Mouse (Mus musculus) hindbrain, embryonic 13.5 days (tissue): ENCODE data around the gene Kcnip4. TPM values are rescaled to one million over a fixed set of nuclear protein-coding genes. Genes with fewer than 3 reads are reported as not detected.
A peak's percentile ranks its signal among the peaks of the same experiment; 100 is the strongest.

Experiments used
- ATAC-seq: fragments of 200-750 bp; cut with Nextera tagmentation; 2 replicates; pipeline ENCODE4 v1.8.0; 2017; ENCODE audit warnings: moderate TSS enrichment; ENCODE audit not compliant: low FRiP score
- H3K27ac ChIP-seq: fragments of 300-500 bp; sonication (generic); 2 replicates; pipeline ENCODE4 v1.5.1; 2015; ENCODE audit warnings: inconsistent platforms, mild to moderate bottlenecking, moderate library complexity
- H3K27me3 ChIP-seq: fragments of 300-500 bp; sonication (generic); 2 replicates; pipeline ENCODE4 v1.6.1; 2015; ENCODE audit warnings: mild to moderate bottlenecking, inconsistent platforms
- H3K36me3 ChIP-seq: fragments of 300-500 bp; sonication (generic); 2 replicates; pipeline ENCODE4 v1.6.1; 2015; ENCODE audit warnings: mild to moderate bottlenecking, inconsistent platforms
- H3K4me1 ChIP-seq: fragments of 300-500 bp; sonication (generic); replicated peaks from 2 replicates; pipeline ENCODE4 v1.6.1; 2015; ENCODE audit warnings: inconsistent platforms
- H3K4me2 ChIP-seq: fragments of 300-500 bp; sonication (generic); 2 replicates; pipeline ENCODE4 v1.6.1; 2015; ENCODE audit warnings: inconsistent platforms, mild to moderate bottlenecking, moderate library complexity
- H3K4me3 ChIP-seq: fragments of 300-500 bp; sonication (generic); 2 replicates; pipeline ENCODE4 v1.5.1; 2015; ENCODE audit warnings: mild to moderate bottlenecking, inconsistent platforms
- H3K9ac ChIP-seq: fragments of 300-500 bp; sonication (generic); 2 replicates; pipeline ENCODE4 v1.6.1; 2015; ENCODE audit warnings: mild to moderate bottlenecking, inconsistent platforms
- H3K9me3 ChIP-seq: fragments of 300-500 bp; sonication (generic); 2 replicates; pipeline ENCODE4 v1.6.1; 2016; ENCODE audit warnings: inconsistent platforms
- WGBS: fragments of 180-500 bp; shearing (Covaris S2); methylation state at CpG from one replicate; pipeline ENCODE4 v1.1.7; 2015; 5-methylcytosine and 5-hydroxymethylcytosine counted together
- polyA plus RNA-seq: library from polyadenylated mRNA; unstranded; fragments of >200 nt; fragmentation: Nextera tagmentation; extraction: Ambion mirVana; gene quantifications from 2 replicates; pipeline ENCODE4 v1.2.1, GENCODE M21; 2015

Kcnip4 gene
- polyA plus RNA-seq, 1 experiment from 2014 or later = 11.1 TPM

DNA sequence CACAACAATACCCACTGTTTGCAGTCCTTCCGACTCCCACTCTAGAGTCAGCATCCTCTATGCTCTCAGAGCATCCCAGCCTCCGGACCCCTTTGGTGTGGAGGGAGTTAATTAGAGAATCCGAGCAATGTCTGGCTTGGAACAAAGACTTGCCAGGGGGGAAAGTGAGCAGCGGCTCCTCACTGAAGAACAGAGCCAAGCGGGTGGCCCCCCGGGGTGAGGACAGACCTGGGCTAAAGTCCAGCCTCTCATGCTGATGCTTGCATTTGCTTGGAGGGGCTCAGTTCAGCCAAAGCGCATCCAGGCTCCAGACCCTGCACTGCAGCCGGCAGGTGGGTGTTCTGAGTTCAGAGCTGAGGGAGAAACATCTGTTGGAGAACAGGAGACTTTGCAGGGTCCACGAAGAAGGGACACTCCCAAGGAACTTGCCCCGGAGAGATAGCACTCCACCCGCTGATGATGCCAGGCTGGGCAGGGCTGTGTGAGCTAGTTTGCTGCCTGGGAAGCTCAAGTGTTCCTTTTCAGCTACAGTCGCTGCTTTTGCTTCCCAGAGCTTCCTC, 925.1 kb downstream of the Kcnip4 start:
- Histone ChIP-seq H3K27me3 (0 out of 2 replicates have a peak, but pooled peaks cover 7% of the 10 kb centered on the region), H3K4me2 (peak overlapping the region; percentile 63), H3K27ac (peak overlapping the region; percentile 35; the same call in 1 of the 2 replicates), H3K36me3 (no peaks in the 10 kb centered on the region), H3K9me3 (no peaks in the 10 kb centered on the region), H3K4me3 (peak overlapping the region; percentile 44), H3K9ac (peak overlapping the region; percentile 72), H3K4me1 (peaks cover 15% of the 10 kb centered on the region)
- ATAC-seq = peak; percentile 80
- WGBS = under 1% methylated on average over 12 of the region's 12 CpGs

DNA sequence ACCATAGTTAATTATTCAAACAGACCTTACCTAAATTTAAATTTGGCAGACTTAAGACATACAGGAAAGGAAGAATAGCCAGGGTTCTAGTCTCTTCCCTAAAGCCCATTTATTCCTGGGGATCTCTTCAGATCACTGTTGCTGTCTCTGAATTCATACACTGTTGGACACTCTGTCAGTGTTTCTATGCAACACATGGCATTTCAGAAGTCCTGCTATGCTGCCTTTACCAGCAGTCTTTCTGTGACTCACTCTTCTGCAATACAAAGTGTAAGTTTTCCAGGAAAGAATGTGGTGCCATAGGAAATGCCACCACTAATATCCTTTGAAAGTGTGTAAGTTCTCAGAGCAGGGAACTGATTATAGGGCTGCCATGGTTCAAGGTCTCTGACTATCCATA, 936.7 kb downstream of the Kcnip4 start:
- ATAC-seq = no peak
- Histone ChIP-seq H3K4me1 (no peaks in the 10 kb centered on the region), H3K9me3 (no peaks in the 10 kb centered on the region), H3K4me3 (no peak overlapping the region), H3K27ac (no peak overlapping the region), H3K9ac (no peak overlapping the region), H3K36me3 (no peaks in the 10 kb centered on the region), H3K4me2 (no peak overlapping the region), H3K27me3 (no peaks in the 10 kb centered on the region)

DNA sequence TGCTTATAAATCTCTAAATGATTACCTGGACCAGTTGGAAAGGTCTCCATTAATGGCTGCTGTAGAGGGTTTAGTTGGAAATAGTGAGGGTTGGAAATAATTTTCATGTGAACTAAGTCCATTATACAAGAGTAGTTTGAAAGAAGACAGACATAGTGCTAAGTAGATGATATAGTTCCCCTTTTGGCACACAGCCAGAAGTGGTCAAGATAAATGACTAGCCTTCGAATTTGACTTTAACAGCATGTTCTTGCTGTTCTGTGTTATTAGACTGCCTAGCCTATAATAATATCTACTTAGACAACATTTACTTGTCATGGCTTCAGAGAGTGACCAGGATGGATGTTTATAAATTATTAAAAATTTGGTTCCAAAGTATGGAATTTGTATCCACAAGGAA, 941.3 kb downstream of the Kcnip4 start:
- Histone ChIP-seq H3K27me3 (no peaks in the 10 kb centered on the region), H3K36me3 (no peaks in the 10 kb centered on the region), H3K9me3 (no peaks in the 10 kb centered on the region), H3K4me1 (no peaks in the 10 kb centered on the region), H3K4me2 (no peak overlapping the region), H3K9ac (no peak overlapping the region), H3K4me3 (no peak overlapping the region), H3K27ac (no peak overlapping the region)
- WGBS = 72% methylated on average over 1 of the region's 1 CpGs
- ATAC-seq = no peak

- ATAC-seq = no peak
- no peaks in the 10 kb centered on the region for H3K27me3 ChIP-seq
- no peak overlapping the region for H3K4me2 ChIP-seq
- no peak overlapping the region for H3K4me3 ChIP-seq
- H3K36me3 ChIP-seq = no peaks in the 10 kb centered on the region
- H3K27ac ChIP-seq = no peak overlapping the region
- 88% methylated on average over 3 of the region's 3 CpGs for WGBS
- no peak overlapping the region for H3K9ac ChIP-seq
- no peaks in the 10 kb centered on the region for H3K4me1 ChIP-seq
- H3K9me3 ChIP-seq = no peaks in the 10 kb centered on the region
These were observed 960.6 kb downstream of the Kcnip4 start for GRCm38 (mm10) chr5:48563996-48564587.

- H3K4me2 ChIP-seq = no peak overlapping the region
- no peaks in the 10 kb centered on the region for H3K4me1 ChIP-seq
- no peaks in the 10 kb centered on the region for H3K27me3 ChIP-seq
- no peak for ATAC-seq
- WGBS = 90% methylated on average over 4 of the region's 4 CpGs
- H3K4me3 ChIP-seq = no peak overlapping the region
- H3K36me3 ChIP-seq = no peaks in the 10 kb centered on the region
- H3K9ac ChIP-seq = no peak overlapping the region
- no peak overlapping the region for H3K27ac ChIP-seq
- no peaks in the 10 kb centered on the region for H3K9me3 ChIP-seq
These were observed 973.0 kb downstream of the Kcnip4 start for GRCm38 (mm10) chr5:48551753-48552152.

DNA sequence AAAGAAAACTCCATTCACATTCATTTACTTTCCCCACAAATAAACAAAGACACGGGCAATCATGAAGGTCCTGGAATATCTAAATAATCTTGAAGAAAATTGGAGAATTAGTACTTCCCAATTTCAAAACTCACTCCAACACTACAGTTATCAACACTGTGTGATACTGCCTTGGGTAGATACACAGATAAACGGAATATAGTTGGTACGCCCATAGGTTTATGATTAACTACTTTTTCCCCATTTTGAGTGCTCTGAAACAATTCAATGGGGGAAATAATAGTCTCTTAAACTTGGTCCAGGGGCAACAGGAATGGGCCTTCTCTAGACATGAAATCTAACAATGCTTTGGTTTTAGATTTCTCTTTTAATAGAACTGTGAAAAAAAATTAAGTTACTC, 978.9 kb downstream of the Kcnip4 start:
- 90% methylated on average over 3 of the region's 3 CpGs for WGBS
- Histone ChIP-seq H3K4me1 (no peaks in the 10 kb centered on the region), H3K4me3 (no peak overlapping the region), H3K36me3 (no peaks in the 10 kb centered on the region), H3K27ac (no peak overlapping the region), H3K9ac (no peak overlapping the region), H3K27me3 (no peaks in the 10 kb centered on the region), H3K9me3 (no peaks in the 10 kb centered on the region), H3K4me2 (no peak overlapping the region)
- no peak for ATAC-seq

GRCm38 (mm10) chr5:48544784-48545734, 979.6 kb downstream of the Kcnip4 start:
- Histone ChIP-seq H3K4me2 (no peak overlapping the region), H3K27ac (no peak overlapping the region), H3K36me3 (no peaks in the 10 kb centered on the region), H3K4me1 (no peaks in the 10 kb centered on the region), H3K4me3 (no peak overlapping the region), H3K9me3 (no peaks in the 10 kb centered on the region), H3K27me3 (no peaks in the 10 kb centered on the region), H3K9ac (no peak overlapping the region)
- ATAC-seq = peak; percentile 52; the same call in 1 of the 2 replicates
- WGBS = 23% methylated on average over 5 of the region's 5 CpGs

GRCm38 (mm10) chr5:48518035-48518434, 1006.7 kb downstream of the Kcnip4 start:
- ATAC-seq = no peak
- Histone ChIP-seq H3K36me3 (no peaks in the 10 kb centered on the region), H3K4me1 (no peaks in the 10 kb centered on the region), H3K4me2 (no peak overlapping the region), H3K27ac (no peak overlapping the region), H3K27me3 (no peaks in the 10 kb centered on the region), H3K9me3 (no peaks in the 10 kb centered on the region), H3K9ac (no peak overlapping the region), H3K4me3 (no peak overlapping the region)
- WGBS = 69% methylated on average over 4 of the region's 4 CpGs

DNA sequence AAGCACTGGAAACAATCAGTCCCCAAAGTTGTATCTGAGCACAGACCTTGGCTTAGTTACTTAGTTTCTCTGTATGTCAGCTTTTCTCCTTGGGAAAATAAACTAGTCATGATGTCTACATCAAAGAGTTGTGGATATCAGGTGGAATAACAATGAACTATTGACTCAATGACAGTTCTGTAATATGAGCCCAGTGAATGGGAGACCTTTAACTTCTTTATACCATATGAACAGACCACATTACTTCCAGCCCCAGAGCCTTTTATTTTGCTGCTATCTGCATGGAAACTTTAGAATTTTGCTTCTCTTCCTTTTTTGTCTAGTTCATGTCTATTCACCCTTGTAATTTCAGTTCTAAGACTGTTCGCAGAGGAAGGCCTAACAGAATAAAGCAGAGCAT, 1011.4 kb downstream of the Kcnip4 start:
- H3K36me3 ChIP-seq = no peaks in the 10 kb centered on the region
- no peak overlapping the region for H3K27ac ChIP-seq
- H3K9me3 ChIP-seq = no peaks in the 10 kb centered on the region
- no peak overlapping the region for H3K4me2 ChIP-seq
- H3K4me1 ChIP-seq = 0 out of 2 replicates have a peak, but pooled peaks cover 4% of the 10 kb centered on the region
- WGBS = 42% methylated on average over 1 of the region's 1 CpGs
- no peak overlapping the region for H3K4me3 ChIP-seq
- no peak overlapping the region for H3K9ac ChIP-seq
- H3K27me3 ChIP-seq = no peaks in the 10 kb centered on the region
- ATAC-seq = no peak

- Histone ChIP-seq H3K4me1 (0 out of 2 replicates have a peak, but pooled peaks cover 4% of the 10 kb centered on the region), H3K9ac (no peak overlapping the region), H3K36me3 (no peaks in the 10 kb centered on the region), H3K27ac (no peak overlapping the region), H3K4me2 (no peak overlapping the region), H3K27me3 (no peaks in the 10 kb centered on the region), H3K4me3 (no peak overlapping the region), H3K9me3 (no peaks in the 10 kb centered on the region)
- ATAC-seq = no peak
- WGBS = 91% methylated on average over 1 of the region's 1 CpGs
These were observed 1013.4 kb downstream of the Kcnip4 start for GRCm38 (mm10) chr5:48511357-48511756.

DNA sequence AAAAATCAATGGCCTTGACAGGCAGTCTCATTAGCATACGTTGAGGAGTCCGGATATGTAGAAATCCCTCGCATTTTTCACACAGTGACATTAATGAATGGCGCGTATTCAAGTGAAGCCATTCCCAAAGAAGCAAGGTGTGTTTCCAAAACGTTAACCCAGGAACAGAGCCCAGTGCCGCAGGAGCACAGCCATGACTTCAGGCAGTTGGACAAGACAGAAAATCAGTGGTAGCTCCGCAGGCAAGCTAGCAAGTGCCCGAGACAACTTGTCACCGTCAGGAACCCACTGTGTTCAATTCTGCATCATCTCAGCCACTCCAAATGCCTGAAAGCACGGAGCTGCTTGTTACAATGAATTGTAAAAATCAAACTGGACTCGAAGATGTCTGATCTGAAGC, 1014.5 kb downstream of the Kcnip4 start:
- Histone ChIP-seq H3K4me1 (0 out of 2 replicates have a peak, but pooled peaks cover 4% of the 10 kb centered on the region), H3K4me2 (no peak overlapping the region), H3K9ac (no peak overlapping the region), H3K27ac (no peak overlapping the region), H3K4me3 (no peak overlapping the region), H3K36me3 (no peaks in the 10 kb centered on the region), H3K27me3 (no peaks in the 10 kb centered on the region), H3K9me3 (no peaks in the 10 kb centered on the region)
- 66% methylated on average over 12 of the region's 12 CpGs for WGBS
- no peak for ATAC-seq

DNA sequence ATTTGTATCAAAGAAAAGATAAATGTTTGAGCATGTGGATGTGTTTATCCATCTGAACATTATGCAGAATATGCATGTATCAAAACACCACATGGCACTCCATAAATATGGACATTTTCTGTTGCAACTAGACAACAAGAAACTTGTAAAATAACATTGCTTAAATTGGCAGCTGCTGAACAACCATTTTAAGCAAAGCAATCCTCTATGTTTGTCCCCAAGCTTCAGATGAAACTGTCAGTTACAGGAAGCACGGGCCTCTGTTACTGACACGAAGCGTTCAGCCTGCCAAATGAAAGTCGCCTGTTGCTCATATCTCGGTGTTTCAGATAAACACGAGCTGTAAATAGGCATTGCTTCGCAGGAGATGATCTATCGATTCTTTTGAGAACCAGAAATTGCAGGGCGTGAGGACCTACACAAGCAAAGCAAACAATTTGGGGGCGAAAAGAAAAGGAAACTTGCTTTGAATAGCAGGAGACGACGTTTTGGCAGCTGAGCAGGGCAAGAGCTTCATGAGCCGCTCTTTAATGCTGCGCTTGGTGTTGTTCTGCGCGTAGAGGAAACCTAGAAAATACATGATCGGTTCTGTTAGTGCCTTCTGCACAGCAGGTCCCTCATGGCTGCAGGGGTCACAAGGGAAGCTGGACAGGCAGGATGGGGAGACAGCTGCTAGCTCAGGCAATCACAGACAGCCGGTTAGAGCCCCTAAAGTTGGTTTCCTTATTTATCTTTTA, 1015.3 kb downstream of the Kcnip4 start:
- Histone ChIP-seq H3K27ac (no peak overlapping the region), H3K4me2 (no peak overlapping the region), H3K27me3 (no peaks in the 10 kb centered on the region), H3K9ac (no peak overlapping the region), H3K4me3 (no peak overlapping the region), H3K4me1 (0 out of 2 replicates have a peak, but pooled peaks cover 4% of the 10 kb centered on the region), H3K9me3 (no peaks in the 10 kb centered on the region), H3K36me3 (no peaks in the 10 kb centered on the region)
- no peak for ATAC-seq
- 74% methylated on average over 18 of the region's 18 CpGs for whole genome bisulfite sequencing
